Mouse (Mus musculus) lung, postnatal 0 days (tissue): ENCODE measurements around the gene Dhx38. TPM values are rescaled to one million over a fixed set of nuclear protein-coding genes. Genes with fewer than 3 reads are reported as not detected.

Source experiments
- ATAC-seq: fragments of 200-750 bp; cut with Nextera tagmentation; 2 replicates; pipeline ENCODE4 v1.8.0; 2017; ENCODE audit warnings: moderate library complexity
- DNase-seq: peaks from one replicate; pipeline ENCODE4 v3.0.0-alpha.2; 2016; ENCODE audit warnings: low spot score
- H3K27ac ChIP-seq: fragments of 300-500 bp; sonication (generic); 2 replicates; pipeline ENCODE4 v1.5.1; 2014; ENCODE audit warnings: antibody characterized with exemption, mild to moderate bottlenecking, low read length, mixed read lengths
- H3K27me3 ChIP-seq: fragments of 300-500 bp; sonication (generic); replicated peaks from 2 replicates; pipeline ENCODE4 v1.6.1; 2014; ENCODE audit warnings: low read length, mixed read lengths; ENCODE audit not compliant: insufficient read depth
- H3K36me3 ChIP-seq: fragments of 300-500 bp; sonication (generic); 2 replicates; pipeline ENCODE4 v1.6.1; 2014; ENCODE audit warnings: low read length, mixed read lengths; ENCODE audit not compliant: insufficient read depth
- H3K4me1 ChIP-seq: fragments of 300-500 bp; sonication (generic); 2 replicates; pipeline ENCODE4 v1.6.1; 2014; ENCODE audit warnings: antibody characterized with exemption, low read depth, low read length, mixed read lengths; ENCODE audit not compliant: insufficient read depth
- H3K4me2 ChIP-seq: fragments of 300-500 bp; sonication (generic); replicated peaks from 2 replicates; pipeline ENCODE4 v1.6.1; 2014; ENCODE audit warnings: low read depth, mild to moderate bottlenecking, low read length, moderate library complexity, mixed read lengths
- H3K4me3 ChIP-seq: fragments of 300-500 bp; sonication (generic); 2 replicates; pipeline ENCODE4 v1.5.1; 2014; ENCODE audit warnings: low read depth, low read length
- H3K9ac ChIP-seq: fragments of 300-500 bp; sonication (generic); replicated peaks from 2 replicates; pipeline ENCODE4 v1.6.1; 2014; ENCODE audit warnings: low read depth, mild to moderate bottlenecking
- H3K9me3 ChIP-seq: fragments of 300-500 bp; sonication (generic); 2 replicates; pipeline ENCODE4 v1.6.1; 2016; ENCODE audit warnings: low read length, mixed read lengths
- CTCF ChIP-seq: IDR thresholded peaks from 2 replicates; pipeline ENCODE4 v1.5.1; 2016; ENCODE audit warnings: antibody characterized with exemption, mild to moderate bottlenecking
- EP300 ChIP-seq: IDR thresholded peaks from 2 replicates; pipeline ENCODE4 v1.6.1; 2016; ENCODE audit warnings: antibody characterized with exemption, mild to moderate bottlenecking, control low read depth
- WGBS: fragments of 180-500 bp; shearing (Covaris S2); extraction: QIAGEN DNeasy Blood & Tissue Kit; methylation state at CpG from one replicate; pipeline ENCODE4 v1.1.7; 2014; 5-methylcytosine and 5-hydroxymethylcytosine counted together
- polyA plus RNA-seq: library from polyadenylated mRNA; unstranded; fragments of >200 nt; fragmentation: Nextera tagmentation; extraction: Ambion mirVana; gene quantifications from 2 replicates; pipeline ENCODE4 v1.2.1, GENCODE M21; 2015

Gene Dhx38
- polyA plus RNA-seq, 1 experiment from 2014 or later: 12.7 TPM

- DNase-seq: peak; percentile 79
- WGBS: 9% methylated on average over 5 of the region's 5 CpGs
- TF ChIP-seq EP300 (no peak), CTCF (peak; percentile 86)
- H3K9me3 ChIP-seq: no peaks in the 10 kb centered on the region
- H3K4me1 ChIP-seq: no peaks in the 10 kb centered on the region
- no peak overlapping the region for H3K4me2 ChIP-seq
- no peaks in the 10 kb centered on the region for H3K36me3 ChIP-seq
- H3K27ac ChIP-seq: no peak overlapping the region
- H3K9ac ChIP-seq: no peak overlapping the region
- H3K4me3 ChIP-seq: no peak overlapping the region
- peak; percentile 71 for ATAC-seq
- no peaks in the 10 kb centered on the region for H3K27me3 ChIP-seq
These were observed 29.0 kb downstream of the Dhx38 start for GRCm38 (mm10) chr8:109536703-109537102.

GRCm38 (mm10) chr8:109535140-109535990, 30.3 kb downstream of the Dhx38 start:
- DNase-seq (no peak), ATAC-seq (no peak)
- Histone ChIP-seq H3K27me3 (no peaks in the 10 kb centered on the region), H3K9ac (no peak overlapping the region), H3K27ac (no peak overlapping the region), H3K9me3 (no peaks in the 10 kb centered on the region), H3K4me1 (no peaks in the 10 kb centered on the region), H3K36me3 (no peaks in the 10 kb centered on the region), H3K4me2 (no peak overlapping the region), H3K4me3 (no peak overlapping the region)
- WGBS: 84% methylated on average over 19 of the region's 19 CpGs
- TF ChIP-seq CTCF: peak; percentile 64
- TF ChIP-seq EP300: no peak

- DNase-seq: no peak
These were observed 41.7 kb downstream of the Dhx38 start for GRCm38 (mm10) chr8:109524008-109524407.

GRCm38 (mm10) chr8:109505560-109505959, 60.1 kb downstream of the Dhx38 start:
- Histone ChIP-seq H3K9ac (no peak overlapping the region), H3K9me3 (no peaks in the 10 kb centered on the region), H3K27ac (no peak overlapping the region), H3K4me1 (no peaks in the 10 kb centered on the region), H3K4me3 (no peak overlapping the region), H3K36me3 (no peaks in the 10 kb centered on the region), H3K27me3 (no peaks in the 10 kb centered on the region), H3K4me2 (no peak overlapping the region)
- 89% methylated on average over 5 of the region's 5 CpGs for WGBS
- ATAC-seq (no peak), DNase-seq (no peak)
- TF ChIP-seq EP300: no peak
- TF ChIP-seq CTCF: no peak

More at GRCm38 (mm10) chr8:109524008-109524407, 41.7 kb downstream of the Dhx38 start:
- H3K9me3 ChIP-seq: no peaks in the 10 kb centered on the region
- TF ChIP-seq CTCF: no peak
- TF ChIP-seq EP300: no peak
- H3K27ac ChIP-seq: no peak overlapping the region
- no peaks in the 10 kb centered on the region for H3K36me3 ChIP-seq
- H3K4me1 ChIP-seq: no peaks in the 10 kb centered on the region
- no peak overlapping the region for H3K9ac ChIP-seq
- 79% methylated on average over 2 of the region's 2 CpGs for WGBS
- H3K4me3 ChIP-seq: no peak overlapping the region
- ATAC-seq: no peak
- H3K27me3 ChIP-seq: no peaks in the 10 kb centered on the region
- no peak overlapping the region for H3K4me2 ChIP-seq

- no peaks in the 10 kb centered on the region for H3K4me1 ChIP-seq
- H3K4me3 ChIP-seq: no peak overlapping the region
- TF ChIP-seq CTCF (no peak), EP300 (no peak)
- H3K27me3 ChIP-seq: no peaks in the 10 kb centered on the region
- no peak overlapping the region for H3K9ac ChIP-seq
- H3K4me2 ChIP-seq: no peak overlapping the region
- DNase-seq (no peak), ATAC-seq (no peak)
- H3K36me3 ChIP-seq: no peaks in the 10 kb centered on the region
- no peak overlapping the region for H3K27ac ChIP-seq
- 63% methylated on average over 1 of the region's 1 CpGs for WGBS
- no peaks in the 10 kb centered on the region for H3K9me3 ChIP-seq
These were observed 62.1 kb downstream of the Dhx38 start for GRCm38 (mm10) chr8:109503566-109503965.

- Histone ChIP-seq H3K27ac (no peak overlapping the region; the same call in 1 of the 2 replicates), H3K27me3 (no peaks in the 10 kb centered on the region), H3K9ac (no peak overlapping the region), H3K4me3 (no peak overlapping the region), H3K4me2 (no peak overlapping the region; the same call in 1 of the 2 replicates), H3K4me1 (no peaks in the 10 kb centered on the region), H3K36me3 (no peaks in the 10 kb centered on the region), H3K9me3 (no peaks in the 10 kb centered on the region)
- 46% methylated on average over 16 of the region's 16 CpGs for whole genome bisulfite sequencing
- TF ChIP-seq EP300 (no peak), CTCF (no peak)
- ATAC-seq (peak; percentile 93), DNase-seq (peak; percentile 86)
These were observed 66.5 kb downstream of the Dhx38 start for GRCm38 (mm10) chr8:109499009-109499717.

Other genes with a start within 250 kb of the Dhx38 start
- gene Pmfbp1, start 71.8 kb downstream of the Dhx38 start, polyA plus RNA-seq: not detected in 2 replicates
- gene Txnl4b, start within 50 bp of the Dhx38 start, polyA plus RNA-seq: 24.4 and 25.0 TPM in 2 replicates
- 703 and 838 TPM in 2 replicates for gene Hp, start 13.3 kb upstream of the Dhx38 start, polyA plus RNA-seq
- 16.2 and 18.5 TPM in 2 replicates for gene Dhodh, start 42.8 kb upstream of the Dhx38 start, polyA plus RNA-seq
- 0.07 and 0.13 TPM in 2 replicates for gene Pkd1l3, start 48.7 kb upstream of the Dhx38 start, polyA plus RNA-seq
- gene Ist1, start 127.4 kb upstream of the Dhx38 start, polyA plus RNA-seq: 91.3 and 105 TPM in 2 replicates
- gene Zfp821, start 139.7 kb upstream of the Dhx38 start, polyA plus RNA-seq: 13.2 and 14.4 TPM in 2 replicates
- 3.9 and 4.8 TPM in 2 replicates for gene Atxn1l, start 171.9 kb upstream of the Dhx38 start, polyA plus RNA-seq
- gene Ap1g1, start 212.7 kb upstream of the Dhx38 start, polyA plus RNA-seq: 22.4 and 24.7 TPM in 2 replicates